Mouse (Mus musculus): Measurements from ENCODE around the gene Zfp91. TPM values are rescaled to one million over a fixed set of nuclear protein-coding genes. Genes with fewer than 3 reads are reported as not detected.

Gene Zfp91
- polyA plus RNA-seq, 1 experiment from 2014 or later = 13.2 TPM

DNA sequence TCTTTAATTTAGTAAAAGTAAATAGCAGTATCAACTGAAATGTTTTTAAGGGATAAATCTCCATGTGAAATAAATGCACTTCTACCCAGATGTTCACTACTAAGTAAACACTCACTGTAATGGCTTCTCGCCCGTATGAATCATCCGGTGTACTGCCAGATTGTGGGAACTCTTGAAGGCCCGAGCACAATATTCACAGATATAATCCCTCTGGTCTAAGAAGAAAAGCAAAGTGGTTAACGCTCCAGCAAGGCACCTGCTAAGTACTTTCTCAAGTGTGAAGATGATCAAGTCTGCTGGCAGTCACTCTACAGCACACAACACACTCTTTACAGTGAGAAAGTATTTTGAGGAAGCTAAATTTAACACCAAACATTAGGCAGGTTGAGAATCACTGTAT is 25.0 kb downstream of the Zfp91 start:
- ATAC-seq (ENCODE audit: low FRiP score) (no peak), DNase-seq (ENCODE audit: low spot score, missing footprints) (peak; percentile 65)
- WGBS = 94% methylated on average over 5 of the region's 5 CpGs
- H3K27ac ChIP-seq (ENCODE audit: low read depth, low read length) = no peak overlapping the region
- no peak overlapping the region for H3K4me2 ChIP-seq
- H3K27me3 ChIP-seq (ENCODE audit: control insufficient read depth, insufficient read depth, low read length) = no peaks in the 10 kb centered on the region
- no peak overlapping the region for H3K9ac ChIP-seq (ENCODE audit: low read length)
- no peak overlapping the region for H3K4me3 ChIP-seq (ENCODE audit: low read depth, low read length)
- no peaks in the 10 kb centered on the region for H3K9me3 ChIP-seq (ENCODE audit: control insufficient read depth, low read length)
- no peaks in the 10 kb centered on the region for H3K4me1 ChIP-seq (ENCODE audit: control insufficient read depth, insufficient read depth, low read length)
- H3K36me3 ChIP-seq (ENCODE audit: control insufficient read depth, insufficient read depth, low read length) = peaks cover 12% of the 10 kb centered on the region

GRCm38 (mm10) chr19:12765308-12765707 is 30.6 kb downstream of the Zfp91 start, which contains the start of gene Cntf:
Gene Cntf (minus strand): TSS chr19:12765632.
- Histone ChIP-seq H3K9ac (ENCODE audit: low read length) (no peak within 1 kb of the TSS), H3K9me3 (ENCODE audit: control insufficient read depth, low read length) (no peaks in the 10 kb centered on the region), H3K4me3 (ENCODE audit: low read depth, low read length) (no peak within 1 kb of the TSS), H3K27ac (ENCODE audit: low read depth, low read length) (no peak within 1 kb of the TSS), H3K4me1 (ENCODE audit: control insufficient read depth, insufficient read depth, low read length) (no peaks in the 10 kb centered on the region), H3K4me2 (no peak within 1 kb of the TSS), H3K36me3 (ENCODE audit: control insufficient read depth, insufficient read depth, low read length) (peaks cover 18% of the 10 kb centered on the region), H3K27me3 (ENCODE audit: control insufficient read depth, insufficient read depth, low read length) (no peaks in the 10 kb centered on the region)
- 68% methylated on average over 7 of the region's 7 CpGs for WGBS
- DNase-seq (ENCODE audit: low spot score, missing footprints) = no peak
- ATAC-seq (ENCODE audit: low FRiP score) = no peak

DNA sequence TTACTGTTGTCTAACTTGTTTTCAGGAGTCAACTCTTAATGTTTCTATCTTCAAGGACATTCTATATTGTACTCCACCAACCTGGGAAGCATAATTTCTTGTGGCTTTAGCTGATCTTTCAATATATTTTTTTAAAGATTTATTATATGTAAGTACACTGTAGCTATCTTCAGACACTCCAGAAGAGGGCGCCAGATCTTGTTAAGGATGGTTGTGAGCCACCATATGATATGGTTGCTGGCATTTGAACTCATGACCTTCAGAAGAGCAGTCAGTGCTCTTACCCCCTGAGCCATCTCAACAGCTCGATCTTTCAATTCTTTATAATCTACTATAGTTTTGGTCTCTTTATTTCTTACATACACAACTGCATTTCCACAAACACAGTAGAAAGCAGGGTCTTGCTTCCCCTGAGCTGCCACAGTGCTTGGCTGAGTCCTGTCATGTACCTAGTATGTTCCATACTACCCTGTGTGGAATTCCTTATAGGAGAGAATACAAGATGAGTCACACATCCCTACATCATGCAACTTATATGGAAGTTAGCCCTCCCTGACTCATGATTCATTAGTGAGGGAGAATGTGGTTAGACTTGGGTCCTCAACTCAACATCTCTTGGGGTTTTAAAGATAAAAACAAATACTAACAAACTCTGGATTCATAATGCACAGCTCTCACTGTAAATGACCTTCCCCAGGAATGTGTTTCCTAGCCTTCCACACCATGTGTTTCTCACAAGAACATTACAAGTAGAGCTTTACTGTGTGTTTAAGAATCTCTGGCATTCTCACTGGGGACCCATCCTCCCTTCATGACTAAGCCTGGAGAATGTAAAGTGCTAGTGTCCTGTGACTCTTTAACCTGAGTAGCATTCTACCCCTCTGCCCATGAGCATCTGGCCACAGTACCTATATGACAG is 33.5 kb downstream of the Zfp91 start:
- Histone ChIP-seq H3K4me1 (ENCODE audit: control insufficient read depth, insufficient read depth, low read length) (no peaks in the 10 kb centered on the region), H3K4me2 (no peak overlapping the region), H3K9me3 (ENCODE audit: control insufficient read depth, low read length) (no peaks in the 10 kb centered on the region), H3K36me3 (ENCODE audit: control insufficient read depth, insufficient read depth, low read length) (peaks cover 6% of the 10 kb centered on the region), H3K27ac (ENCODE audit: low read depth, low read length) (no peak overlapping the region), H3K9ac (ENCODE audit: low read length) (no peak overlapping the region), H3K27me3 (ENCODE audit: control insufficient read depth, insufficient read depth, low read length) (no peaks in the 10 kb centered on the region), H3K4me3 (ENCODE audit: low read depth, low read length) (no peak overlapping the region)
- no peak for DNase-seq (ENCODE audit: low spot score, missing footprints)
- 66% methylated on average over 2 of the region's 2 CpGs for WGBS
- ATAC-seq (ENCODE audit: low FRiP score) = no peak

GRCm38 (mm10) chr19:12759656-12760055 is 36.3 kb downstream of the Zfp91 start:
- Histone ChIP-seq H3K36me3 (ENCODE audit: control insufficient read depth, insufficient read depth, low read length) (peaks cover 6% of the 10 kb centered on the region), H3K4me2 (no peak overlapping the region), H3K27ac (ENCODE audit: low read depth, low read length) (no peak overlapping the region), H3K4me1 (ENCODE audit: control insufficient read depth, insufficient read depth, low read length) (no peaks in the 10 kb centered on the region), H3K4me3 (ENCODE audit: low read depth, low read length) (no peak overlapping the region), H3K27me3 (ENCODE audit: control insufficient read depth, insufficient read depth, low read length) (no peaks in the 10 kb centered on the region), H3K9ac (ENCODE audit: low read length) (no peak overlapping the region), H3K9me3 (ENCODE audit: control insufficient read depth, low read length) (no peaks in the 10 kb centered on the region)
- ATAC-seq (ENCODE audit: low FRiP score) = no peak
- 61% methylated on average over 2 of the region's 2 CpGs for WGBS
- DNase-seq (ENCODE audit: low spot score, missing footprints) = no peak

GRCm38 (mm10) chr19:12758936-12759478 is 36.9 kb downstream of the Zfp91 start:
- no peaks in the 10 kb centered on the region for H3K9me3 ChIP-seq (ENCODE audit: control insufficient read depth, low read length)
- H3K36me3 ChIP-seq (ENCODE audit: control insufficient read depth, insufficient read depth, low read length) = peaks cover 4% of the 10 kb centered on the region
- H3K27me3 ChIP-seq (ENCODE audit: control insufficient read depth, insufficient read depth, low read length) = no peaks in the 10 kb centered on the region
- 89% methylated on average over 1 of the region's 1 CpGs for WGBS
- H3K9ac ChIP-seq (ENCODE audit: low read length) = no peak overlapping the region
- no peak for ATAC-seq (ENCODE audit: low FRiP score)
- H3K27ac ChIP-seq (ENCODE audit: low read depth, low read length) = no peak overlapping the region
- no peak for DNase-seq (ENCODE audit: low spot score, missing footprints)
- no peaks in the 10 kb centered on the region for H3K4me1 ChIP-seq (ENCODE audit: control insufficient read depth, insufficient read depth, low read length)
- H3K4me3 ChIP-seq (ENCODE audit: low read depth, low read length) = no peak overlapping the region
- H3K4me2 ChIP-seq = no peak overlapping the region

DNA sequence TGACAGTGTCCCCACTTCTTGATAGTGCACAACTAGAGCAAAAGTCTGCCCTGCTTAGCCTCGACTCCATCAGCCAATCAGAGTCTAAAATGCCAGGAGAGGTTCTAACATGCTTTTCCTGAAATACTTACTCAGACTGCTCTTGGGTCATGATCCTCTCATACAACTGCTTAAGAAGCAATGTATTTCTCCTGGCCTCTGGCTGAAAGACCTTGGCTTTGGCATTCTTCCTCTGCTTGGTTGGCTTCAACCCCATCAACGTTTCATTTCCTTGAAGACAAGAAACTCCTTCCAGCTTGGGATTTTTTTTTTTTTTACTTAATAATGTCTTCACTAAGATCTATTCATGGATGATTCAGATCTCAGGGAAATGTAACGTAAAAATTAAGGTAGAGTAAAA is 39.6 kb downstream of the Zfp91 start:
- Histone ChIP-seq H3K4me1 (ENCODE audit: control insufficient read depth, insufficient read depth, low read length) (no peaks in the 10 kb centered on the region), H3K27ac (ENCODE audit: low read depth, low read length) (no peak overlapping the region), H3K4me3 (ENCODE audit: low read depth, low read length) (no peak overlapping the region), H3K36me3 (ENCODE audit: control insufficient read depth, insufficient read depth, low read length) (no peaks in the 10 kb centered on the region), H3K9me3 (ENCODE audit: control insufficient read depth, low read length) (no peaks in the 10 kb centered on the region), H3K27me3 (ENCODE audit: control insufficient read depth, insufficient read depth, low read length) (no peaks in the 10 kb centered on the region), H3K4me2 (no peak overlapping the region), H3K9ac (ENCODE audit: low read length) (no peak overlapping the region)
- ATAC-seq (ENCODE audit: low FRiP score) (no peak), DNase-seq (ENCODE audit: low spot score, missing footprints) (no peak)
- WGBS = 75% methylated on average over 3 of the region's 3 CpGs

- Histone ChIP-seq H3K27ac (ENCODE audit: low read depth, low read length) (no peak overlapping the region), H3K4me3 (ENCODE audit: low read depth, low read length) (no peak overlapping the region), H3K9ac (ENCODE audit: low read length) (no peak overlapping the region), H3K9me3 (ENCODE audit: control insufficient read depth, low read length) (no peaks in the 10 kb centered on the region), H3K27me3 (ENCODE audit: control insufficient read depth, insufficient read depth, low read length) (no peaks in the 10 kb centered on the region), H3K4me2 (no peak overlapping the region), H3K4me1 (ENCODE audit: control insufficient read depth, insufficient read depth, low read length) (no peaks in the 10 kb centered on the region), H3K36me3 (ENCODE audit: control insufficient read depth, insufficient read depth, low read length) (no peaks in the 10 kb centered on the region)
- WGBS = 85% methylated on average over 2 of the region's 2 CpGs
- no peak for ATAC-seq (ENCODE audit: low FRiP score)
- DNase-seq (ENCODE audit: low spot score, missing footprints) = no peak
Measured at GRCm38 (mm10) chr19:12731950-12732349, 64.0 kb downstream of the Zfp91 start.

GRCm38 (mm10) chr19:12731036-12731435 is 64.9 kb downstream of the Zfp91 start:
- no peaks in the 10 kb centered on the region for H3K27me3 ChIP-seq (ENCODE audit: control insufficient read depth, insufficient read depth, low read length)
- no peak overlapping the region for H3K4me3 ChIP-seq (ENCODE audit: low read depth, low read length)
- ATAC-seq (ENCODE audit: low FRiP score) (no peak), DNase-seq (ENCODE audit: low spot score, missing footprints) (no peak)
- no peak overlapping the region for H3K4me2 ChIP-seq
- H3K36me3 ChIP-seq (ENCODE audit: control insufficient read depth, insufficient read depth, low read length) = no peaks in the 10 kb centered on the region
- no peaks in the 10 kb centered on the region for H3K9me3 ChIP-seq (ENCODE audit: control insufficient read depth, low read length)
- no peak overlapping the region for H3K9ac ChIP-seq (ENCODE audit: low read length)
- WGBS = 72% methylated on average over 1 of the region's 1 CpGs
- H3K4me1 ChIP-seq (ENCODE audit: control insufficient read depth, insufficient read depth, low read length) = no peaks in the 10 kb centered on the region
- no peak overlapping the region for H3K27ac ChIP-seq (ENCODE audit: low read depth, low read length)

GRCm38 (mm10) chr19:12725851-12726250 is 70.1 kb downstream of the Zfp91 start:
- 82% methylated on average over 1 of the region's 1 CpGs for WGBS
- Histone ChIP-seq H3K4me2 (no peak overlapping the region), H3K27me3 (ENCODE audit: control insufficient read depth, insufficient read depth, low read length) (no peaks in the 10 kb centered on the region), H3K9ac (ENCODE audit: low read length) (no peak overlapping the region), H3K27ac (ENCODE audit: low read depth, low read length) (no peak overlapping the region), H3K36me3 (ENCODE audit: control insufficient read depth, insufficient read depth, low read length) (no peaks in the 10 kb centered on the region), H3K4me1 (ENCODE audit: control insufficient read depth, insufficient read depth, low read length) (no peaks in the 10 kb centered on the region), H3K4me3 (ENCODE audit: low read depth, low read length) (no peak overlapping the region), H3K9me3 (ENCODE audit: control insufficient read depth, low read length) (no peaks in the 10 kb centered on the region)
- no peak for ATAC-seq (ENCODE audit: low FRiP score)
- DNase-seq (ENCODE audit: low spot score, missing footprints) = no peak
